Mouse (Mus musculus) right cerebral cortex, postnatal 14 days (tissue): ENCODE results near the gene Isoc2b.
A peak's percentile ranks its signal among the peaks of the same experiment; 100 is the strongest.
"Not testable (repeated sequence)": the region's sequence is repeated elsewhere in the genome, so short reads cannot be mapped to it uniquely, and the experiment has no call there.

ENCODE experiments used
- DNase-seq: peaks from one replicate; pipeline ENCODE4 v3.0.0; 2022

Isoc2b gene

GRCm38 (mm10) chr7:4865579-4866493 is 4.2 kb downstream of the Isoc2b start:
- DNase-seq: peak; percentile 91

- no peak for DNase-seq
Observed at GRCm38 (mm10) chr7:4865090-4865489, 5.0 kb downstream of the Isoc2b start.

DNA sequence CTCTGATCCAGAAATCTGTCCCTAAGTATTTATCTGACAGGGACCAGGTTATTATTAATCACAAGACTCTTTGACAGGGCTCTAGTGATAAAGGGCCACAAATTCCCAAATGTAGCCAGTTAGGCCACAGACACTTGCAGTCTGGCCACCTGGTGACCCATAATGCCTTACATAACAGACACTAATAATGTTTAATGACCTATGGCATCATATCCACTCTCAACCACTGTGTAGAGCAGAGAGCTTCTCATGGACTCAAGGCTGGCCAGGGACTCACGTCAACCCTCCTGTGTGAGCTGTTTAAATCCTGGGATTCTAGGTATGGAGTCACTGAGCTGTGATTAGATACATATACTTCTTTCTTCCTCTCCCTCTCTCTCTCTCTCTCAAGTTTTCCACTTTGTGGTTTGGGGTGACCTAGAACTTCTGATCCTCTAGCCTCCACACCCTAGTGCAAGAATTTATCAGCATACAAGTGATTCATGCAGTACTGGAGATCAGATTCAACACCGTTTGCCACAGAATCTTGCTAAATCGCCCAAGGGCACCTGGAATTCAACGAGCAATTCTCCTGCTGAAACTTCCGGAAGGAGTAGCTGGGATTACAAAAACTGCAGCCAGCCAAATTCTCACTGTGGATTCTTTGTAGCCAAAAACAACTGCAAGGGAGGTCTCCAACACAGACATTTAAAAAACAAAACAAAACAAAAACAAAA is 5.8 kb downstream of the Isoc2b start:
- DNase-seq: no peak

- DNase-seq: no peak
Observed at GRCm38 (mm10) chr7:4863541-4864080, 6.4 kb downstream of the Isoc2b start.

GRCm38 (mm10) chr7:4863041-4863440 is 7.0 kb downstream of the Isoc2b start:
- peak; percentile 36 for DNase-seq

- not testable (repeated sequence) for DNase-seq
Observed at GRCm38 (mm10) chr7:4860926-4861325, 9.1 kb downstream of the Isoc2b start.

GRCm38 (mm10) chr7:4859418-4859978 is 10.6 kb downstream of the Isoc2b start:
- no peak for DNase-seq

- DNase-seq: peak; percentile 40
Observed at GRCm38 (mm10) chr7:4857321-4857720, 12.7 kb downstream of the Isoc2b start.

- DNase-seq: no peak
Observed at GRCm38 (mm10) chr7:4856508-4856907, 13.6 kb downstream of the Isoc2b start.

DNA sequence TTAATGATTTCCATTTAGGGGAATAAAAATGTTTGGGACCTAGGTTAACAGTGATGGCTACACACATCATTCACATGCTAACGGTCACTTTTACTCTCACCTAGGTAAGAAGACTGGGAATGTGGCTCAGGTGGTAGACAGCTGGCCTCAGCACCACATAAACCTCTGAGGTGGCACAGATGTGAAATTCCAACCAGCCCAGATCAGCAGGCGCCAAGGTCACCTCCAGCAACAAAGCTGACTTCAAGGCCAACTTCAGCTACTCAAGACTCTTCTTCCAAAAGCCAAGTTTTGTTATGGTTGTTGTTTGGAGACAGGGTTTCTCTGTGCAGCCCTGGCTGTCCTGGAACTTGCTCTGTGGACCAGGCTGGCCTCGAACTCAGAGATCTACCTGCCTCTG is 16.4 kb downstream of the Isoc2b start:
- no peak for DNase-seq

DNA sequence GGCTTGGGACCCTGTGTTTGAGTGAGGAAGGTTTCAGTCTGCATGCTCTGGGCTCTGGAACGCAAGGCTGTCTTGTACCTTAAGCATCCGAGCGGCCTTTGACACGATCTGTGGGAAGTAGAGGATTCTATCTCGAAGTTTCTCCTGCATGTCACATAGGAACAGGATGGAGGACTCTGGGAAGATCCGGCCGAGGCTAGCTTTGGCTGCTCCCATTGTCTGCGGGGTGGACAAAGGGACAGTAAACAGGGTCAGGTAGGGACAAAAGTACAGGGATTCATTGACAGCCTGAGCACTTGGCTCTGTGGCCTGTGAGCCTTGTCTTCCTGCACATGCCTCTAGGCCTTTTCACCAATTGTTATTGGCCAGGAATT is 18.8 kb downstream of the Isoc2b start:
- no peak for DNase-seq

- DNase-seq: no peak
Observed at GRCm38 (mm10) chr7:4850621-4851314, 19.3 kb downstream of the Isoc2b start.

GRCm38 (mm10) chr7:4849372-4849771 is 20.7 kb downstream of the Isoc2b start:
- DNase-seq: no peak

- DNase-seq: peak; percentile 81
Observed at GRCm38 (mm10) chr7:4844917-4845309, 25.1 kb downstream of the Isoc2b start.

- peak; percentile 56 for DNase-seq
Observed at GRCm38 (mm10) chr7:4844245-4844916, 25.7 kb downstream of the Isoc2b start, which contains the start of gene Shisa7. Shisa7 (minus strand) TSS chr7:4844696.

- DNase-seq: peak; percentile 85
Observed at GRCm38 (mm10) chr7:4843604-4844244, 26.3 kb downstream of the Isoc2b start.

DNA sequence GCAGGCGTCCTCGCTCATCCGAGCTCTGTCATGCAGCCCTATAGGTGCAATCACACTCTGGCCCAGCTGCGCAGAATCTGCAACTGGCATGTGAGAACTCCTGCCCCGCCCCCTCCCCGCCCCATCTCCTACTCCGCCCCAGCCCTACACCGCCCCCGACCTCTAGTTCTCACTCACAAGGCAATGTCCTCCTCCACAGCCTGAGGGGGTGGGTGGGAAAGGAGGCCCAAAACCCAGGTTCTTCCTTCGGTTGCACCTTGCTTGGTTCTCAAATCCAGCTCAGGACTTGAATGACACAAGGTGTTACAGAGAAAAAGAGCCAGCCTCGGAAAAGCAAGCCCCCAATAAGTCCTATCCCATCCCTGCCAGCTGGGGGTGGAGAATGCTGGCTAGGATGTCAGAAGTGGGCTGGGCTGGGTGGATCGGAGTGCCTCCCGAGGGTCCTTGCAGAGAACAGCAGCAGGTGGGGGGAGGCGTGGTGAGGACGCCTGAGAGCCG is 27.4 kb downstream of the Isoc2b start:
- peak; percentile 55 for DNase-seq

DNA sequence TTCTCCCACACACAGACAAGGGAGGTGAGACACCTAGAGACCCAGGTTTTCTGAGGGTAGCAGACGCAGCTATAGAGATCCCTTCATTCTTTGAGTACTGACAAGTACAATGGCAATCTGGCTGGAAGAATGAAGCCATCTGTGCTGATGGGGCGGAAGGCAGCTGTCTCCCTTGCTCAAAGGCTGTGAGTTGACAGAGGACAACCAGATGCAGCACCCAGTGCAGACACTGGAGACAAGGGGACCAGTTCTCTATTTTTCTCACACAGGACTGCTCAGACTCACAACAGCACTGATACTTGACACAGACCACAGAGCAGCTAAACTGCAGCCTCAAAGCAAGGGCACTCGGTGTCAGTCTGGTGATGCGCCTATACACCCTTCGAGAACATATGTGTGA is 28.0 kb downstream of the Isoc2b start:
- DNase-seq: no peak

- DNase-seq: no peak
Observed at GRCm38 (mm10) chr7:4837639-4838038, 32.4 kb downstream of the Isoc2b start.

- DNase-seq: peak; percentile 52
Observed at GRCm38 (mm10) chr7:4836351-4836792, 33.7 kb downstream of the Isoc2b start.

DNA sequence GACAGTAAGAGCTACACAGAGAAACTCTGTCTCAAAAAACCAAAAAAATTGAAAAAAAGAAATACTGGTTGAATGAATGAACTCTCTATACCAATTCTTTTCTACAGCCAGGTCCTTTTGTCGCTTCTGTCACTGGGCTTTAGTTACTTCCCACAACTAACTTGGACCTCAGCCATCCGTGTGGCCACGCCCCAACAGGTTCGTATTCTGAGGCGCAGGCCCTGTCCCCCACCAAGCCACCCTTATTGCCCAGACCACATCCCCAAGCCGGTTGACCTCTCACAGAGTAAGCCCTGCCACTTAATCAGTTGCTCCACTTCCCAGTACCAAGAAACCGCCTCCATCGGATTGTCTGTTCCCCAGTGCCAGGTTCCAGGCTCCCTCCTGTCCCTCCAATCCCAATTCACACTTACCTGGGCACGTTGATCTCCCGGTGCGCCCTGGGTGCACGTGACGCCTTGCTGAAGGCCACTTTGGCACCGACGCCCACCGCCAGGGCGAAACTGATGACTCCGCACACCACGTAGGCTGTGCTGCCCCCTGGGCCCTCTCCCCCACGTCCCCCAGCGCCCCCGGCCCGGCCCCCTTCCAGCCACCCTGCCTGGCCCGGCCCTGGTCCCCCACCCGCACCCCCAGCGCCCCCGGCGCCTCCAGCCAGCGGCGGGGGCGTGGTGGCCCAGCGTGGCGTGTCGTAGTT is 34.3 kb downstream of the Isoc2b start:
- no peak for DNase-seq
